Mouse (Mus musculus) CD4-positive, CD25-positive, alpha-beta regulatory T cell, adult 9 weeks (primary cell): ENCODE results near the gene Tbxa2r. TPM values are rescaled to one million over a fixed set of nuclear protein-coding genes. Genes with fewer than 3 reads are reported as not detected.

Source experiments
- polyA plus RNA-seq: library from polyadenylated mRNA; unstranded; fragments of 100-300 nt; shearing (Covaris generic); gene quantifications from one replicate; pipeline ENCODE4 v1.2.1, GENCODE M21; 2017

The Tbxa2r gene
- 41.7 TPM for polyA plus RNA-seq

GRCm38 (mm10) chr10:81328386-81328785 lies at the start of gene Tbxa2r:
Gene Tbxa2r (plus strand): TSS chr10:81328731.

DNA sequence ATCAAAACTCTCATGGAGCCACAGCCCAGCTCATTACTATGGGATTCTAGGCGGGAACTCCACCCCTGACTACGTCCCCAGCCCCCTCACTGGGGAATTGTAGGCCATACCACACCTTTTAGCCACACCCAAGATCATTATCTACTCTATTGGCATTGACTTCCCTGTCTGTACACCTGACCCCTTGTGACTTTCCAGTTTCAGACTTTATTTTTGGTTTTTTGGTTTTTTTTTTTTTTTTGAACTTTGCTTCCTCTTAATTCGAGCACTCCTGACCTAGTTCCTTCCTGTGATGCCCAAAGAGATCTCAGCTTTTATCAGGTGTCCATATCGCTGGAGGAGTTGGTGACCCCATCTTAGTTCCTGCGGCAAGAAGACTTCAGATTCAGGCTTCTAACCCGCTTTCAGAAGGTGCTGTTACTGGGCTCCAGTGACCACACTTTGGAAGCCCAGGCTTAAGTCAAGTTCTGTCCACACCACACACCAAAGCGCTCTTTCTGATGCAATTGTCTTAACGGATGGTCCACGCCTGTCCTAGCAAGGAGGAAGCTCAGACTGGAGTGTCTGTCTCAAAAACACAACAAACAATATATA lies 36.9 kb upstream of the Tbxa2r start, which contains the start of gene Tjp3:
Gene Tjp3, minus strand, starts transcription at position 71 of the 594 bp plus-strand sequence.

GRCm38 (mm10) chr10:81292554-81293333 lies 35.8 kb upstream of the Tbxa2r start, which contains the start of gene Pip5k1c:
Gene Pip5k1c (plus strand): TSS chr10:81292963.

GRCm38 (mm10) chr10:81320550-81321347 lies 7.8 kb upstream of the Tbxa2r start, which contains the start of gene Cactin:
Gene Cactin (plus strand): TSS chr10:81321103.

DNA sequence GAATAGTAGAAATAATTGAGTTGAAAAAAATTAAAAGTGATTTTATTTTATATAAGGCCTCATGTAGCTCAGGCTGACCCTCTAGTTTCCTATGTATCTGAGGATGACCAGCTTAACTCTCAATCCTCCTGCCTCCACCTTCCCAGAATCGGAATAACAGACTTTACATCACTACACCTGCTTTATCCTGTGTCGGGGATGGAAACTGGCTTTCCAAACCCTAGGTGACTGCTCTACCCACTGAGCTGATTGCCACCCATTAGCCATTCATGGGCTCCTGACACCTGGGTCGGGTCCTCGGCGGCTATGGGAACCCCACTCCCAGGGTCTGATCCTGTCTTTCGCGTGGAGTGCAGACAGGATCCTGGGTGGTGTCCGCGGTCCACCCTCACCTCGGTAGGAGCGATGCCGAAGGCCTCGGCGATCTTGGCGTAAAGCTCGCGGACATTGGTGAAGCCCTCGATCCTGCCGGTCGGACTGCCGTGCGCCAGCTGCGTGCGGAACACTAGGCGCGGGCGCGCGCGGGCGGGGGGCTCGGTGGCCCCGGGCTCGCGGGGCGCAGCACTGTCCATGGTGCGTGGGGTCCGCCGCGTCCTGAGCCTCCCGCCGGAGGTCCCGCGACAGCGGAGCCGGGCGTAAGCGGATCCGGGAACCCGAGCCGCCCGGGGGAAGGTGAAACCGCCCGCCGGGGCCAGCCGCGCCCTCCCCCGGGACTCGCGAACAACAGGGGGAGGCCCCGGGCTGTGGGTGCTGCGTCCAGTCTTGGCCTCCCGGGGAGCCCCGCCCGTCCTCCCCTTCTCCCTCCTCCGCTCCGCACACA lies 14.4 kb downstream of the Tbxa2r start, which contains the start of gene Gipc3:
Gene Gipc3, minus strand, starts transcription at position 581 of the 820 bp plus-strand sequence.

DNA sequence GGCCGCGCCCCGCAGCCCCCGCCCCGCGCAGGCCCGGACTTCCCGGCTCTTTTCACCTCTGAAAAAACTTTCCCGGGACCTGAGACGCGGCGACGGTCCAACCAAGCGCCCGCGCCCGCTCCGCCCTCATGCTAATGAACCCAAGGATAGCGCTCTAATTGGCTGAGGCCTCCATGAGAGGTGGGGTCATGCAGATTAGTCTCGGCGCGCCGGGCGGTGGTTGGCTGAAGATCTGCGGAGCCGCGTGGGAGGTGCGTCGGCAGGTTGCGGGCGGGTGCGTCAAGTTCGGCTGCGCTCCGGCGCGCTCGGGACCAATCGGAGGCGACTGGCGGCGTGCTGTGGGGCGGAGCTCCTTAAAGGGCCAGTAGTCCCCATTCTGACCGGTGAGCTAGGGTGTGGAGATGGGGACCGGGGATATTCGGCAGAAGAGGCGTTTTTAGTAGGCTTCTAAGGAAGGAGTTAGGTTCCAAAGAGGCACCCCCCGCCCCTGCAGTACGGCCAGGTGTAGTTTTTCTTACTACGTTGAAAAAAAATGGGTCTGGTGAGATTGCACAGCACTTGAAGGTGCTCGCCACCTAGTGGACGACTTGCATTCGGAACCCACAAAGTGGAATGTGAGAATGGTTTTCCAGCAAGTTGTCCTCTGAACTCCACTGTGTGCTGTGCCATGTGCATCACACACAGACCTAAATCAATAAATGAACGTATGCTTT lies 22.0 kb downstream of the Tbxa2r start, which contains the start of gene Hmg20b:
Gene Hmg20b, minus strand, starts transcription at position 130 of the 713 bp plus-strand sequence.

GRCm38 (mm10) chr10:81356991-81357844 lies 28.7 kb downstream of the Tbxa2r start, which contains the start of gene Mfsd12:
Gene Mfsd12 (plus strand): TSS chr10:81357491.

GRCm38 (mm10) chr10:81365672-81366476 lies 37.3 kb downstream of the Tbxa2r start, which contains the start of gene 4930404N11Rik:
Gene 4930404N11Rik (minus strand): TSS chr10:81365816.

DNA sequence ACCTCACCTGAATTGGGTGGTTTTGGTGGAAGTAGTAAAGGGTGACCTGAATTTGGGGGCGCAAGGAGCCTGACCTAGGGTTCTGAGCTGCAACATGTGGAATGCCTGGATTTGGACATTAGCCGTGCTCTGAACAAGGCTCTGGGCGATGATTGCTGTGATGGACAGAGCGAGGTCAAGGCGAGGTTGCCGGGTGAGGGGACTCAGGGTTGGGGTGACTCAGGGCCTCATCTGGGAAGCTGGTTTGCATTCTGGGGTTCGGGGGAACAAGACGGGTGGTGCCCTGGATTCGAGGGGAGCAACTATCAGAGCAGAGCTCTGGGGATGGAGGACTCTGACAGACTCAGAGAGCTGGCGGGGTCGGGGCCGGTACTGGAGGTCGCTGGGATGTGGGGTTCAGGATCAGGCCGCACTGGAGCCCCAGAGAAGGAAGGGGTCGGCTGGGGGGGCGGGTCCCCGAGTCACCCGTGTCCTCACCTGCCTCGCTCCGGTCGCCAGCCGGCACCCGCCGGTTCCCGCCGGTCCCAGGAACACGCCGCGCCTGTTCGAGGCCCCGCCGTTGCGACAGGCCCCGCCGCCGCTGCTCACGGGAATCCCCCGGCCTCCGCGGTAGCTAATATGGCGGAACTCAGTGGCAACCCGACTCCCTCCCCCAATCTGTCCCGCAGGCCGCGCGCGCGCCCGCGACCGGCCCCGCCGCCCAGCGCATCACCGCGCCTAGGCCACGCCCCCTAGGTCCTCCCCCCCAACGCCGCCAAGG lies 49.4 kb downstream of the Tbxa2r start, which contains the start of gene Fzr1:
Gene Fzr1, minus strand, starts transcription at position 724 of the 760 bp plus-strand sequence.

DNA sequence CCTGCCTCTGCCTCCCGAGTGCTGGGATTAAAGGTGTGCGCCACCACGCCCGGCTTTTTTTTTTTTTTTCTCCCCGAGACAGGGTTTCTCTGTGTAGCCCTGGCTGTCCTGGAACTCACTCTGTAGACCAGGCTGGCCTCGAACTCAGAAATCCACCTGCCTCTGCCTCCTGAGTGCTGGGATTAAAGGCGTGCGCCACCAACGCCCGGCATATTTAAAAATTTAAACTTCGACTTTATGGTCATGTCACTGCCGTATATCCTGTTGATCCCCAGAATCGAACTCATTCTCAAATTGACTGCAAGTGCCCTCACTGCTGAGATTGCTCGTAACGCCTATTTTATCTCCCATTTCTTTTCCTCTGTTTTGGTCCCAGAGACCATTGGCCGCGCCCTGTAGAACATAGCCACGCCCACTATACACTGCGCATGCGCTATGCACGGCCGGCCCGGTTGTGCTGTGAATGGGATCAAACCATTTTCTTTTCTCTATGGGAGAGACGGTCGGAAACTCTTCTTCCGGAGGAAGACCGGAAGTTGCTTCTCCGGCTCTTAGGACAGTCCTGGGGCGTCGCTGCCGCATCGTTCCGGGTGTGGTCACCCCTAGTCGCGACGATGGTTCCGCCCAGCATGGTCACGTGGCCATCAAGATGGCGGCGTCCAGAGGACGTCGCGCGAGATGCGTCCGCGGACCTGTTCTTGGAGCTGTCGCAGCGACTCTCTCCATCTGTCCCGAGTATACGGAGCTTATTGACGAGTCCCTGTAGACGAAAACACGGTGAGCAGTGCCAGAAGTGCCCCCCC lies 55.5 kb downstream of the Tbxa2r start, which contains the start of the genes Dohh and Gm48551:
Gene Dohh, plus strand, starts transcription at position 627 of the 803 bp plus-strand sequence.
Gene Gm48551, plus strand, starts transcription at position 665 of the 803 bp plus-strand sequence.

Other genes starting within 250 kb of the Tbxa2r start
- gene Creb3l3, start 229.9 kb upstream of the Tbxa2r start, polyA plus RNA-seq = 0.25 TPM
- 31.9 TPM for gene Map2k2, start 222.8 kb upstream of the Tbxa2r start, polyA plus RNA-seq
- 18.9 TPM for gene Zbtb7a, start 193.5 kb upstream of the Tbxa2r start, polyA plus RNA-seq
- gene Pias4, start 160.8 kb upstream of the Tbxa2r start, polyA plus RNA-seq = 32.1 TPM
- gene Eef2, start 152.1 kb upstream of the Tbxa2r start, polyA plus RNA-seq = 984 TPM
- 12.1 TPM for gene Dapk3, start 145.7 kb upstream of the Tbxa2r start, polyA plus RNA-seq
- gene 4930442H23Rik, start 144.9 kb upstream of the Tbxa2r start, polyA plus RNA-seq = not detected
- 0.37 TPM for gene Nmrk2, start 126.7 kb upstream of the Tbxa2r start, polyA plus RNA-seq
- gene Atcay, start 97.9 kb upstream of the Tbxa2r start, polyA plus RNA-seq = 9.0 TPM
- gene Zfr2, start 95.6 kb upstream of the Tbxa2r start, polyA plus RNA-seq = 3.7 TPM
- gene Matk, start 75.8 kb upstream of the Tbxa2r start, polyA plus RNA-seq = 134 TPM
- gene Mrpl54, start 61.8 kb upstream of the Tbxa2r start, polyA plus RNA-seq = 139 TPM
- 38.6 TPM for gene Apba3, start 61.8 kb upstream of the Tbxa2r start, polyA plus RNA-seq
- 8.3 TPM for gene Tjp3, start 37.1 kb upstream of the Tbxa2r start, polyA plus RNA-seq
- 32.1 TPM for gene Pip5k1c, start 35.8 kb upstream of the Tbxa2r start, polyA plus RNA-seq
- 16.6 TPM for gene Cactin, start 7.6 kb upstream of the Tbxa2r start, polyA plus RNA-seq
- not detected for gene Gipc3, start 14.5 kb downstream of the Tbxa2r start, polyA plus RNA-seq
- 28.8 TPM for gene Hmg20b, start 21.7 kb downstream of the Tbxa2r start, polyA plus RNA-seq
- gene Mfsd12, start 28.8 kb downstream of the Tbxa2r start, polyA plus RNA-seq = 1.5 TPM
- 0.82 TPM for gene 4930404N11Rik, start 37.1 kb downstream of the Tbxa2r start, polyA plus RNA-seq
- gene Fzr1, start 49.8 kb downstream of the Tbxa2r start, polyA plus RNA-seq = 16.3 TPM
- gene Dohh, start 55.7 kb downstream of the Tbxa2r start, polyA plus RNA-seq = 32.9 TPM
- 3.4 TPM for gene Gm48551, start 55.7 kb downstream of the Tbxa2r start, polyA plus RNA-seq
- gene Gm48552, start 60.3 kb downstream of the Tbxa2r start, polyA plus RNA-seq = 0.91 TPM
- 8.7 TPM for gene Smim24, start 64.3 kb downstream of the Tbxa2r start, polyA plus RNA-seq
- gene Nfic, start 126.9 kb downstream of the Tbxa2r start, polyA plus RNA-seq = 23.6 TPM
- gene Celf5, start 154.0 kb downstream of the Tbxa2r start, polyA plus RNA-seq = 0.17 TPM
- gene Ncln, start 167.7 kb downstream of the Tbxa2r start, polyA plus RNA-seq = 133 TPM
- 96.9 TPM for gene S1pr4, start 171.4 kb downstream of the Tbxa2r start, polyA plus RNA-seq
- 19.4 TPM for gene Gna15, start 195.5 kb downstream of the Tbxa2r start, polyA plus RNA-seq
- 7.0 TPM for gene Gna11, start 216.5 kb downstream of the Tbxa2r start, polyA plus RNA-seq
- 134 TPM for gene Aes, start 230.8 kb downstream of the Tbxa2r start, polyA plus RNA-seq
- gene Tle2, start 245.8 kb downstream of the Tbxa2r start, polyA plus RNA-seq = 1.6 TPM